Mouse (Mus musculus) thymus, adult 2 months (tissue): Measurements from ENCODE around the gene Mib2. TPM values are rescaled to one million over a fixed set of nuclear protein-coding genes. Genes with fewer than 3 reads are reported as not detected.
A peak's percentile ranks its signal among the peaks of the same experiment; 100 is the strongest.

Source experiments
- DNase-seq: peaks from one replicate; pipeline ENCODE4 v3.0.0; 2021
- H3K27ac ChIP-seq: fragments of 200-500 bp; 2 replicates; pipeline ENCODE4 v1.5.1; 2012; ENCODE audit warnings: low read length, control low read depth; ENCODE audit not compliant: control insufficient read depth, insufficient read depth
- H3K27me3 ChIP-seq: fragments of 200-500 bp; 2 replicates; pipeline ENCODE4 v1.6.1; 2012; ENCODE audit warnings: mild to moderate bottlenecking, low read length, moderate library complexity, mixed read lengths; ENCODE audit not compliant: control insufficient read depth, insufficient read depth
- H3K36me3 ChIP-seq: fragments of 200-500 bp; 2 replicates; pipeline ENCODE4 v1.6.1; 2012; ENCODE audit warnings: mild to moderate bottlenecking, low read length, moderate library complexity; ENCODE audit not compliant: control insufficient read depth, insufficient read depth
- H3K4me1 ChIP-seq: fragments of 200-500 bp; replicated peaks from 2 replicates; pipeline ENCODE4 v1.6.1; 2012; ENCODE audit warnings: low read length; ENCODE audit not compliant: control insufficient read depth, insufficient read depth
- H3K4me3 ChIP-seq: fragments of 200-500 bp; 2 replicates; pipeline ENCODE4 v1.5.1; 2012; ENCODE audit warnings: mild to moderate bottlenecking, low read length, control low read depth, moderate library complexity; ENCODE audit not compliant: control insufficient read depth, insufficient read depth
- CTCF ChIP-seq: fragments of 200-500 bp; IDR thresholded peaks from 2 replicates; pipeline ENCODE4 v1.5.1; 2012; ENCODE audit warnings: mild to moderate bottlenecking, control low read depth, low read length, moderate library complexity, borderline replicate concordance; ENCODE audit not compliant: control insufficient read depth, poor library complexity, insufficient read depth; ENCODE audit errors: extremely low read depth
- POLR2A ChIP-seq: fragments of 200-500 bp; IDR thresholded peaks from 2 replicates; pipeline ENCODE4 v1.6.1; 2012; ENCODE audit warnings: mild to moderate bottlenecking, low read length, control low read depth, moderate library complexity; ENCODE audit not compliant: control insufficient read depth, poor library complexity, insufficient read depth; ENCODE audit errors: extremely low read depth
- WGBS: fragments of 180-500 bp; shearing (Covaris S2); methylation state at CpG from one replicate; pipeline ENCODE4 v1.1.7; 2018; 5-methylcytosine and 5-hydroxymethylcytosine counted together
- polyA plus RNA-seq: library from polyadenylated mRNA; depleted of rRNA; stranded (reverse); fragments of >200 nt; gene quantifications from 2 replicates; pipeline ENCODE4 v1.2.3, GENCODE M21; 2012; rRNA removed

The Mib2 gene
- 91.2 and 99.7 TPM in 2 replicates for polyA plus RNA-seq

DNA sequence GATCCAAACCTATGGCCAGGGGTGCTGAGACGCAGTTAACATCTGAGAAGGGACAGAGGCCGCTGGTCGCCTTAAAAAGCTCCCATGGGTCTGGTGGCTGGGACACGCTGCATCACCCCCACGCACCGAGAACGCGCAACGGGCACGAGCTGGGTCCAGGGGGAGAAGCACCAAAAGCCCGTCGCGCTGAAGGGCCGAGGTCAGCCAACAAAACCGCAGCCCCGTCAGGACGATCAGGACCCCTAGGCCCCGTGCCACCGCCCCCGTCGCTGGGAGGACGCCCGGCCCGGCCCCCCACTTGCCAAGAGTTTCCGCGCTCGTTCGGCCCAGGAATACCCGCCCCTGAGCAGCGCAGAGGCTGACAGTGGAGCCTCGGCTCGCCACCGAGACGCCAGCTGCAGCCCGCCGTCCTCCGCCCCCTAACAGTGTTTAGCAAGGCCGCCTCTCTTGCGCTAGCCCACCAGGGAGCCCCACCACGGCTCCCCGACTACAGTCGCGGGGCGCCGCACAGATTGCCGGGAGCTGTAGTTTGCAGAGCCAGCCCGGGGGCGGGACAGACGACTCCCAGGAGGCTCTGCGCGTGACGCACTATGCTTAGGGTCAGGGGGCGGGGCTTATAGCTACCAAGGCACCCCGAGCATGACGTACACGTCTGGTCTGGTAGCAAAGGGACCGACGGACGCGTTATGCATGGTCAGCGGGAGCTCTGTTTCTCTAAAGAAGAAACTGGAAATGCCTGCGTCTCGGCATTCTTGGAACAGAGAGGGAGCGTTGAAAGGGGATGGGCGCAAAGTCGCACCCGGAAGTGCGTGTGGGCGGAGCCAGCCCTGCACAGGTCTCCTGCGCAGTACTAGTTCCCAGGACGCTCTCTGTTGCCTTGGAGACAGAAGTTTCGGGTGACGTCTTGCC lies at the start of gene Mib2:
Gene Mib2, minus strand, starts transcription at position 510 of the 909 bp plus-strand sequence.
- WGBS, result under 1% methylated on average over 73 of the region's 73 CpGs
- peak; percentile 97 for DNase-seq
- peak; percentile 53; the same call in 1 of the 2 replicates for TF ChIP-seq CTCF
- TF ChIP-seq POLR2A, result peak; percentile 74

DNA sequence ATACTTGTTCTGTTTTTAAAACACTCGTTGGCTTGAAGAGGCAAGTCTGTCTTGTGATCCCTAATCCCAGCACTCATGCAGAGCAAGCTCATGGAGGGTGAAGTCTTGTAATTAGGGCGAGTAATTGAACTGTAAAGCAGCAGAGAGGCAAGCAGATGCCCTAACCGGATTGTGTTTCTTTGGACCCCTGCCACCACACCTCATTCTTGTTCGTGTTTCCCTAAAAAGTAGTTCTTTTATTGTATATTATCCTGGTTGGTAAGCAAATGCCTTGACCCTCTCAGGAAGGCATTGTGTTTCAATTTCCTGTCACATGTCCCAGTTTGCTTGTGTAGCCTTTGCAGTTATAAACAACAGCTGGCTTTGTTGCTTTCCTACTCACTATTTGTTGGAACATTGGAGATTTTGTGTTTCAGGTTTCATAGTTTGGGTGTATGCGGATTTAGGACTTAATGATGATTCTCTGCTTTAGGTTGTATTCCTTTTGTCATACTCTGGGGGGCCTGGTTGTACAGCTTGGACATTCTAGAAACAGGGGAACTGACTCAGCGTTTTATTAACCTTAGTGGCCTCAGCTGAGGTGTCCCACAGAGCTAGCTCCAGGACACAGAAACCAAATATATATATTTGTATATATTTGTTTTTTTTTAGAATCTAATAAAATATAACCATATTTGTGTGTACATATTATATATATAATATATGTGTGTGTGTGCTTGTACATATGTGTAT lies 41.7 kb upstream of the Mib2 start:
- H3K36me3 ChIP-seq, result peaks cover 6% of the 10 kb centered on the region
- no peak overlapping the region for H3K4me3 ChIP-seq
- peaks cover 9% of the 10 kb centered on the region for H3K4me1 ChIP-seq
- H3K27ac ChIP-seq, result no peak overlapping the region
- no peak for TF ChIP-seq CTCF
- no peak for TF ChIP-seq POLR2A
- no peak for DNase-seq
- no peaks in the 10 kb centered on the region for H3K27me3 ChIP-seq
- WGBS, result 56% methylated on average over 6 of the region's 6 CpGs

More for the DNA sequence above, at the start of gene Mib2:
- H3K4me3 ChIP-seq, result peak within 1 kb of the TSS; percentile 91
- H3K36me3 ChIP-seq, result no peaks in the 10 kb centered on the region
- no peaks in the 10 kb centered on the region for H3K27me3 ChIP-seq
- peaks cover 5% of the 10 kb centered on the region for H3K4me1 ChIP-seq
- H3K27ac ChIP-seq, result no peak within 1 kb of the TSS

DNA sequence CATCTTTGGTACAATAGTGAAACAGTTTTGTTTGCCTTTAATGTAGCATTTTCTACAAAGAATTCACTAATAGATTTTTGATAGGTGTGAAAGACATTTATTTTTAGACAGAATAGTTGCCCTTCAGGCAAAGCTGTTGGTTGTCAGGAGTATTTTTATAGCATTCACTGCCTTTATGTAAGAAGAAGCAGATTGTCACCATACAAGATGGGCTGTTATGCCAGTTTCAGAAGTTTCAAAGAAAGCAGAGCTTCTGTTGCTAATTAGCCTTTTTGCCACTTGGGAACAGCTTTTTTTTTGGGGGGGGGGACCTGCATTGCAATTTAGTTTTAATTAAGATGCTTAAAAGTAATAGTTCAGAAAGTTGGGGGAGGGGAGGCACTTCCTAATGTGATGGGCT lies 40.0 kb upstream of the Mib2 start:
- no peak overlapping the region for H3K27ac ChIP-seq
- no peaks in the 10 kb centered on the region; the same call in 1 of the 2 replicates for H3K36me3 ChIP-seq
- DNase-seq, result no peak
- no peaks in the 10 kb centered on the region for H3K27me3 ChIP-seq
- TF ChIP-seq POLR2A (no peak), CTCF (no peak)
- H3K4me3 ChIP-seq, result no peak overlapping the region
- H3K4me1 ChIP-seq, result peaks cover 13% of the 10 kb centered on the region

DNA sequence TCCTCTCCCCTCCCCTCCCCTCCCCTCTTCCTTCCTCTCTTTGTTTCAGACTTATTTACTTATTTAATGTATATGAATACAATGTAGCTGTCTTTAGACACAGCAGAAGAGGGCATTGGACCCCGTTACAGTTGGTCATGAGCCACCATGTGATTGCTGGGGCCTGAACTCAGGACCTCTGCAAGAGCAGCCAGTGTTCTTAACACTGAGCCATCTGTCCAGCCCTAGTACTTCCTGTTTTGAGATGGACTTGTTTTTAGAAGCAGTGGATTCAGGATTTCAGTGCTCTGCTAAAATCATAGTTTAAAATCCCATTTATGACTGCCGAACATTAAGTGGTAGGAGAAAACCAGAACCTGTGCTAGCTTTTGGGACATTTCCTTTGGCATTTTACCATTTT lies 39.6 kb upstream of the Mib2 start:
- 81% methylated on average over 2 of the region's 2 CpGs for WGBS
- peaks cover 13% of the 10 kb centered on the region for H3K4me1 ChIP-seq
- peak overlapping the region; percentile 46 for H3K27ac ChIP-seq
- no peak overlapping the region for H3K4me3 ChIP-seq
- no peak for DNase-seq
- H3K36me3 ChIP-seq, result no peaks in the 10 kb centered on the region; the same call in 1 of the 2 replicates
- H3K27me3 ChIP-seq, result no peaks in the 10 kb centered on the region
- no peak for TF ChIP-seq CTCF
- no peak for TF ChIP-seq POLR2A

DNA sequence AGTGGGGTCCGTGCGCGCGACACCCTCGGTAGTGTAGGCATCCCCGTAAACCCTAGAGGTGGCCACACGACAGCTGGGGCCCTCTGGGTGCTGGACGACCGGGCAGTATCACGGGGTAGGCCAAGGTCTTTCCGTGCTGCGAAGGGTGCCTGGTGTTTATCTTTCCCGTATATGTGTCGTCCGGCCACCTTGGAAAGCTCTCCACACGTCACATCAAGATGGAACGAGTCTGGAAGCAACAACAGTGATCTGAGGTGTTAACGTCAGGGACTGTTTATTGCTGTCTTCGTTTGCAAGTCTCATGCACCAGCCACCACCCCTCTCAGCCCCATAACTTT lies 36.6 kb upstream of the Mib2 start:
- TF ChIP-seq CTCF (no peak), POLR2A (no peak)
- no peaks in the 10 kb centered on the region for H3K27me3 ChIP-seq
- peak overlapping the region; percentile 67 for H3K4me3 ChIP-seq
- peak overlapping the region; percentile 75 for H3K27ac ChIP-seq
- 1% methylated on average over 19 of the region's 19 CpGs for WGBS
- DNase-seq, result no peak
- no peaks in the 10 kb centered on the region for H3K36me3 ChIP-seq
- H3K4me1 ChIP-seq, result peaks cover 13% of the 10 kb centered on the region

DNA sequence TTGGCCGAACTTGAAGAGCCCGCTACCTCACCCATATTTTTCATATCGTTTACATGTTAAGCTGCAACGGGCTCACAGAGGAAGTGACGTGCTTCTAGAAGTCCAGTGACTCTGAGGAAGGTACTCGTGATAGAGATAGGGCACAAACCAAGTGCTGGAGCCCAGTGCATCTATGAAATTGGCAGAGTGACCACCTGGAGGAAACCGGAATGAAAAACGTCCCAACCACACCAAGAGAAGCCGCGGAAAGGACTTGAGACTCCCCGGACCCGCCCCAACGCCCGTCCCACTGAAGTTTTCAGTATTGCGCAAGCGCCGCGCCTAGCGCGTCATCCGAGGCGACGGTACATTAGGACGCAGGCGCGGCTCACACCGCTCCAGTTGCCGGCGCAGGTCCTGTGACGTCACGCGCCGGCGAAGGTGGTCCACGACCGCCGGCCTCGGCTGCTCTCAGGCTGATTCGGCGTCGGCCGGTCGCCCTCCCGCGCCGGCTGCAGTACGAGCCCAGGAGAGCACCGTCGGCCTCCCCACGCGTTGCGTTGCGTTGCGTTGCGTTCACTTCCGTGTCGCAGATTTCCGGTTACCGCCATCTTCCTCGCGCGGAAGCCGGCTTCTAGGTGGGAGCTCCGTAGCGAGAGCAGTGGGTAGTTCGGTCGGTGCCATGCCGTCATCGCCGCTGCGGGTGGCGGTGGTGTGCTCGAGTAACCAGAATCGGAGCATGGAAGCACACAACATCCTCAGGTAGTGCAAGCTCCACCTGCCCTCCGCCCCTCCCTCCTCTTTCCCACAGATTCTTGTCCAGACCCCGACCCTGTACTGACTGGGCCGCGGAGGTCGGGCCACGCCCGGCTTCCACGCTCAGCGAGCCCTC lies 36.0 kb upstream of the Mib2 start, which contains the start of gene Ssu72:
Gene Ssu72, plus strand, starts transcription at position 80 of the 871 bp plus-strand sequence.
- Histone ChIP-seq H3K4me1 (peaks cover 11% of the 10 kb centered on the region), H3K4me3 (peak within 1 kb of the TSS; percentile 67), H3K36me3 (no peaks in the 10 kb centered on the region), H3K27me3 (no peaks in the 10 kb centered on the region), H3K27ac (peak within 1 kb of the TSS; percentile 75)
- under 1% methylated on average over 83 of the region's 83 CpGs for WGBS
- 0 out of 2 replicates have a peak, but pooled peaks have one; percentile 14 for TF ChIP-seq CTCF
- peak; percentile 74 for TF ChIP-seq POLR2A
- DNase-seq, result peak; percentile 91
